Mouse (Mus musculus) kidney, embryonic 16.5 days (tissue): ENCODE data around the gene Ndufb5. TPM values are rescaled to one million over a fixed set of nuclear protein-coding genes. Genes with fewer than 3 reads are reported as not detected.
A peak's percentile ranks its signal among the peaks of the same experiment; 100 is the strongest.

ENCODE experiments used
- ATAC-seq: fragments of 200-750 bp; cut with Nextera tagmentation; 2 replicates; pipeline ENCODE4 v1.8.0; 2017; ENCODE audit warnings: moderate TSS enrichment; ENCODE audit not compliant: low FRiP score, low TSS enrichment
- H3K27ac ChIP-seq: fragments of 300-500 bp; sonication (generic); 2 replicates; pipeline ENCODE4 v1.5.1; 2014; ENCODE audit warnings: low read length
- H3K27me3 ChIP-seq: fragments of 300-500 bp; sonication (generic); 2 replicates; pipeline ENCODE4 v1.6.1; 2014; ENCODE audit warnings: low read length, control low read depth, mixed read lengths; ENCODE audit not compliant: insufficient read depth
- H3K36me3 ChIP-seq: fragments of 300-500 bp; sonication (generic); 2 replicates; pipeline ENCODE4 v1.6.1; 2014; ENCODE audit warnings: low read length, control low read depth, mixed read lengths; ENCODE audit not compliant: insufficient read depth
- H3K4me1 ChIP-seq: fragments of 300-500 bp; sonication (generic); 2 replicates; pipeline ENCODE4 v1.6.1; 2014; ENCODE audit warnings: low read length, control low read depth, mixed read lengths; ENCODE audit not compliant: insufficient read depth
- H3K4me2 ChIP-seq: fragments of 300-500 bp; sonication (generic); replicated peaks from 2 replicates; pipeline ENCODE4 v1.6.1; 2014; ENCODE audit warnings: low read depth, low read length
- H3K4me3 ChIP-seq: fragments of 300-500 bp; sonication (generic); 2 replicates; pipeline ENCODE4 v1.5.1; 2014; ENCODE audit warnings: mild to moderate bottlenecking, low read length
- H3K9ac ChIP-seq: fragments of 300-500 bp; sonication (generic); replicated peaks from 2 replicates; pipeline ENCODE4 v1.6.1; 2014; ENCODE audit warnings: low read length
- H3K9me3 ChIP-seq: fragments of 300-500 bp; sonication (generic); 2 replicates; pipeline ENCODE4 v1.6.1; 2016; ENCODE audit warnings: low read length, control low read depth
- WGBS: fragments of 180-500 bp; shearing (Covaris S2); extraction: QIAGEN DNeasy Blood & Tissue Kit; methylation state at CpG from one replicate; pipeline ENCODE4 v1.1.7; 2014; 5-methylcytosine and 5-hydroxymethylcytosine counted together
- polyA plus RNA-seq: library from polyadenylated mRNA; unstranded; fragments of >200 nt; fragmentation: Nextera tagmentation; extraction: Ambion mirVana; gene quantifications from 2 replicates; pipeline ENCODE4 v1.2.1, GENCODE M21; 2015

Gene Ndufb5
- 325 and 353 TPM in 2 replicates for polyA plus RNA-seq

DNA sequence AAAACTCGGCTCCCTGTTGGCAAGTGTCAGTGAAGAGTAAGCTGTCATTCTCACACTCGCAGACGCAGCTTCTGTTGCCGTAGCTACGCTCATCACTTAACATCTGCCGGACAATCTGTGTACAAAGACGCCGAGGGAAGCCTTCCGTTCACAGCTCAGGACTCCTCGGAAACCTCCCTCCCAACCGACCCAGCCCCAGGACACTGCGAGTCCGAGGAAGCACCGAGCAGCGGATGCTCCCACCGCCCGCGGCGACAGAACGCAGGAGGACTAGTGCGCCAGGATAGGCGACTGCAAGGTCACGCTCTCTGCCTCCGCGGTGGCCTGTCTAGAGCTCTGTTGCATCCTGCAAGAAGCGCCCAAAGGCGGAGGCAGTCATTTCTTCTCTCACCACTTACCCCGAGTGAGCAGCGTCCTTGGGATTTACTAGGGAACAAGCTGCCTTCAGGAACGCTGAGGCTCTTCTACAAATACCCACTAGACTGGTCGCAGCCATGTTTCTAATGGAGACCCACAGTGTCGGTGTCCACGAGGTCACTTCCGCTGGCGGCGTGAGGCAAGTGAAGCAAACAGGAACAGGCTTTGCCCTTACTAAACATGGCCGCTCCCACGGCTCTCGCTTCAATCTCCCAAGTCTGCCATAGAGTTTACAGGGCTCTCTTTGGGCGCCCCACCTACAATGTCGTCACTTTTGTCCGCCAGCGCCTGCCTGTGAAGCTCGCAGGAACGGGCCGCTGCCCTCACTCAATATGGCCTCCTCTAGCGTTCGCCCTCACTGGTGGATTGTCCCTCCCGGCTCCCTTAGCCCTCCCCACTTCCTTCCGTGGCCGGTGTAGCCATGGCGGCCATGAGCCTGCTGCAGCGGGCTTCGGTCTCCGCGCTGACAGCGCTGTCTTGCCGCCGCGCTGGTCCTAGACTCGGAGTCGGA lies at the start of gene Ndufb5:
Gene Ndufb5 (plus strand): TSS at position 747 of the 928 bp plus-strand sequence.
- Histone ChIP-seq H3K9me3 (no peaks in the 10 kb centered on the region), H3K36me3 (peaks cover 17% of the 10 kb centered on the region), H3K27me3 (no peaks in the 10 kb centered on the region), H3K4me2 (peak within 1 kb of the TSS; percentile 89), H3K4me1 (peaks cover 23% of the 10 kb centered on the region), H3K4me3 (peak within 1 kb of the TSS; percentile 98), H3K9ac (peak within 1 kb of the TSS; percentile 92), H3K27ac (peak within 1 kb of the TSS; percentile 82)
- ATAC-seq, result peak; percentile 96
- WGBS, result under 1% methylated on average over 62 of the region's 62 CpGs

DNA sequence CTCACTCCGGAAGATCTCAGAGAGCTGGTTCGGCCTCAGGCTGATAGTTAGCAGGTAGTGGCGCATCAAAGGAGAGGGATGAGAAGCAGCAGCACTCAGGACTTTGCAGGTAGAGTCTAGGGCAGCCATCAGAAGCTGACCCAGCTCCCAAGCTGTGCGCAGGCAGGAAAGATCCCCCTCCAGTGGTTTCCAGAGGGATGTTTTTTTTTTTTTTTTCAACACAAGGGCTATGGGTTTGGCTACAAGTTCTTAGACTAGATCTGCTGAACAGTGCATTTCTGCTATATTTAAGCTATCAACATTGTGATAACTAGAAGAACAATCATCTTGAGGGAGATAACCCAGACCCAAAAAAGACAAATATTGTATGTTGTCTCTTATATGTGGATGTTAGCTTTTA lies 49.6 kb upstream of the Ndufb5 start:
- WGBS, result 21% methylated on average over 4 of the region's 4 CpGs
- no peak overlapping the region for H3K4me2 ChIP-seq
- H3K27me3 ChIP-seq, result no peaks in the 10 kb centered on the region
- no peak for ATAC-seq
- no peaks in the 10 kb centered on the region for H3K9me3 ChIP-seq
- H3K4me1 ChIP-seq, result no peaks in the 10 kb centered on the region
- no peaks in the 10 kb centered on the region for H3K36me3 ChIP-seq
- no peak overlapping the region for H3K4me3 ChIP-seq
- no peak overlapping the region for H3K9ac ChIP-seq
- H3K27ac ChIP-seq, result no peak overlapping the region

DNA sequence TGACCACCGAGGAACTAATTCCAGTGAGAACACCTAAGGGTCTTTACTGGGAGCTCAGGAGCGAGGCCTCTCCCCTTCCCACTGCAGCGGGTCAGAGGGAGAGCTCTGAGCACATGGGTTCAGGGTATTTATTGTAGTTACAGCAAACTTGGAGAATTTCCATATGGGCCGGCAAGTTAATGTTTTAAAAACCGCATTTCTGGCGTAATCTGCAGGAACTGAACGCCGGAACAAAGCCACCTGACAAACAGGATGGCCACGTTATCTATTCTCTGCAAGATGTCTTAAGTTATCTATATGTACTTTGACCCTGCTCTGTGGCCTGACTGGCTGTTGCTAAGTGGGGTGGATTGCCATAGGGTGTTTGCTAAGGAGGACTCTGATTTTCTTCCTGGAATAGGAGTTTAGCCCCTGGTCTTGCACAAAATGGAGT lies 47.2 kb upstream of the Ndufb5 start:
- Histone ChIP-seq H3K4me1 (no peaks in the 10 kb centered on the region), H3K27ac (no peak overlapping the region), H3K27me3 (no peaks in the 10 kb centered on the region), H3K4me3 (no peak overlapping the region), H3K9ac (no peak overlapping the region), H3K4me2 (no peak overlapping the region), H3K9me3 (no peaks in the 10 kb centered on the region), H3K36me3 (no peaks in the 10 kb centered on the region)
- 78% methylated on average over 9 of the region's 9 CpGs for WGBS
- no peak for ATAC-seq

DNA sequence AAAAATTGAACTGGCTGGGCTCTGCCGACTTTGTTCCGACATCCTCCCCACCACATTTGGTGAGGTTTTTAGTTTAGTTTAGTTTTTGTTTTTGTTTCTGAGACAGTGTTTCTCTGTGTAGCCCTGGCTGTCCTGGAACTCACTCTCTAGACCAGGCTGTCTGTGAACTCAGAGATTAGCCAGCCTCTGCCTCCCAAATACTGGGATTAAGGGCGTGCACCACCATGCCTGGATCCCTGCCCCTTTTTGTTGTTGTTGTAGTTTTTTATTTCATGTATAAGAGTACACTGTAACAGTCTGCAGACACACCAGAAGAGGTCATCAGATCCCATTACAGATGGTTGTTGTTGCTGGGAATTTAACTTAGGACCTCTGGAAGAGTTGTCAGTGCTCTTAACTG lies 46.8 kb upstream of the Ndufb5 start:
- Histone ChIP-seq H3K9me3 (no peaks in the 10 kb centered on the region), H3K4me2 (no peak overlapping the region), H3K27ac (no peak overlapping the region), H3K4me3 (no peak overlapping the region), H3K27me3 (no peaks in the 10 kb centered on the region), H3K4me1 (no peaks in the 10 kb centered on the region), H3K36me3 (no peaks in the 10 kb centered on the region), H3K9ac (no peak overlapping the region)
- ATAC-seq, result no peak
- 90% methylated on average over 3 of the region's 3 CpGs for WGBS

DNA sequence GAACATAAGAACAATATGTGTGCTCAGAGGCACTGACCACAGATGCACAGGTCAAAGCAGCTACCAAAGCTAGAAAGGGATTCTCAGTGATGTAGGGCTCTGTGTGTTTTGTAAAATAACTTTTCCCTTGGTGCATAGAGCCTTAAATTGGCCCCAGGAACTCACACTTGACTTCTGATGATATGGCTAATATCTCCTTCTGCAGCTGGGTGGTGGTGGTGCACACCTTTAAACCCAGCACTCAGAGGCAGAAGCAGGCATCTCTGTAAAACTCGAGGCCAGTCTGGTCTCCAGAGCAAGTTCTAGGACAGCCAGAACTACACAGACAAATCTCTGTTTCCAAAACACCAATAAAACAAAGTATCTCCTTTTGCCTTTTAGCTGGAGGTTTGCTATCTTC lies 45.9 kb upstream of the Ndufb5 start:
- Histone ChIP-seq H3K27me3 (no peaks in the 10 kb centered on the region), H3K4me1 (no peaks in the 10 kb centered on the region), H3K27ac (no peak overlapping the region), H3K9ac (no peak overlapping the region), H3K36me3 (no peaks in the 10 kb centered on the region), H3K4me3 (no peak overlapping the region), H3K4me2 (no peak overlapping the region), H3K9me3 (no peaks in the 10 kb centered on the region)
- 68% methylated on average over 1 of the region's 1 CpGs for WGBS
- ATAC-seq, result no peak

DNA sequence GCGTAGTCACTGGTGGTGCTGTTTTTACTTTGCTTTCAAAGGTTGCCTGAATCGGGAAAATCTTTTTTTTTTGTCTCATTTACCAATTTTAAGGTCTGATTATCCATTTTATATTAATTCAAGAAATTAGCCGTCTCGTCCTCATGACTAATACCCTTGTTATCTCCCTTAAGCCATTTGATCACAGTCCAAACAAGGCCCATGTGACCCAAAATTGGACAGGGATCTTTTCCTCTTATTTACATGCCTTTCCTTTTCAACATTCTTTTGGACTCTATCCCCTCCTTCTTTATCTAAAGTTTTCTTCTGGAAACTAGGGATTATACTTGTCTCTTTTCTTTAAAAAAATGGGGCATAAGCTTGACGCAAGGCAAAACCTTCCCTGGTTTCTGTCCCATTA lies 44.9 kb upstream of the Ndufb5 start:
- no peaks in the 10 kb centered on the region for H3K9me3 ChIP-seq
- no peaks in the 10 kb centered on the region for H3K36me3 ChIP-seq
- H3K9ac ChIP-seq, result no peak overlapping the region
- no peak overlapping the region for H3K4me3 ChIP-seq
- 74% methylated on average over 5 of the region's 5 CpGs for WGBS
- H3K27ac ChIP-seq, result no peak overlapping the region
- no peaks in the 10 kb centered on the region for H3K27me3 ChIP-seq
- no peak overlapping the region for H3K4me2 ChIP-seq
- no peak for ATAC-seq
- H3K4me1 ChIP-seq, result no peaks in the 10 kb centered on the region

DNA sequence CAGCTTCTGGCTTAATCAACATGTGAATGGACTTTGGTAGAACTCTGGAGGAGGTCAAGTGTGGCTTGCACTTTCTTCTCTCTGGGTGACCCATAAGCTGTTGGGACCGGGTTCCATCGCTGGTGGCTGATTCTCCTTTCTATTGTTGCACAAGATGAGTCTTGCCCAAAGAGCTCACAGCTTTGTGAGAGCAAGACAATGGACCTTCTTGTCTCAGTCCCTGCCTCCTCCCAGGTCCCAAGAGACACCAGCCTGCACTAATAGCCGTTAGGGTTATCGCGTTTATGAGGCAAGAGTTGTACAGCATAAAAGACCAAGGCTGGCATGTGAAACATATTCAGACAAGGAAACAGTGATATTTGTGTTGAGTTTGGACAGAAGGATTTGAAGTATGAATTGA lies 42.6 kb upstream of the Ndufb5 start:
- H3K4me3 ChIP-seq, result no peak overlapping the region
- no peak overlapping the region for H3K27ac ChIP-seq
- no peak for ATAC-seq
- no peaks in the 10 kb centered on the region for H3K4me1 ChIP-seq
- H3K9ac ChIP-seq, result no peak overlapping the region
- no peak overlapping the region for H3K4me2 ChIP-seq
- no peaks in the 10 kb centered on the region for H3K27me3 ChIP-seq
- H3K36me3 ChIP-seq, result no peaks in the 10 kb centered on the region
- 72% methylated on average over 5 of the region's 5 CpGs for WGBS
- no peaks in the 10 kb centered on the region for H3K9me3 ChIP-seq

DNA sequence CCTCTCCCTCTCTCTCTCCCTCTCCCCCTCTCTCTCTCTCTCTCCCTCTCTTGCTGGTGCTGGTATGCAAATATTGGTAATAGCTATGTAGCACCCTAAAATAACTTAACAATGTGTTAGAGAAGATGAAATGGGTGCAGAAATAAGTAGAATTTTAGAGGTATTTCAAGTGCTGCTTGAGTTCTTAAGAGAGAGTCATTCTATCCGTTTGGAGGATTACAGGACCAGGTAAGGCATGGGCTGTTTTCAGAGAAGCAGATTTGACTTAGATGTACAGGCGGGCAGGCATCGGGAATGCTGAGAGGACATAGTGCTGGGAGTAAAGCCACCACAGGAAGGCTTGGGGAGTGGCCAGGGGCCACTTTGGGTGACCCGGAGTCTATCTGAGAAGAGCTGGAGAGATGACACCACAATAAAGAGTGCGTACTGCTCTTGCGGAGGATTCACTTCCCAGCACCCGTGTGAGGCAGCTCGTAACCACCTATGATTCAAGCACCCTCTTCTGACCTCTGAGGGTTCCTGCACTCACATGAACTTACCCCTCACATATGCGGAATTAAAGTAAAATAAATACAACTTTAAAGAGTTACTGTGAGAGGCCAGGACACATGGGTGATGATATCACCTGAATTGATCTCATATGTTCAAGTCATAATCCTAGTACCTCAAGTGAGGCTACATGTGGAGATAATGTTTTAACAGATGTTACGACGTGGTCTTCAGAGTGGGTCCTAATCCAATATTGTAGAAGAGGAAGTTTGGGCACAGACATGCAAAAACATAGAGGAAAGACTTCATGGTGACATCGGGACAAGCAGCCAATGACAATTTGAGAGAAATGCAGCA lies 41.8 kb upstream of the Ndufb5 start:
- no peaks in the 10 kb centered on the region for H3K9me3 ChIP-seq
- no peak overlapping the region for H3K9ac ChIP-seq
- no peaks in the 10 kb centered on the region for H3K27me3 ChIP-seq
- ATAC-seq, result no peak
- H3K27ac ChIP-seq, result no peak overlapping the region
- H3K4me2 ChIP-seq, result no peak overlapping the region
- WGBS, result 58% methylated on average over 12 of the region's 12 CpGs
- no peaks in the 10 kb centered on the region for H3K36me3 ChIP-seq
- H3K4me1 ChIP-seq, result no peaks in the 10 kb centered on the region
- H3K4me3 ChIP-seq, result no peak overlapping the region

DNA sequence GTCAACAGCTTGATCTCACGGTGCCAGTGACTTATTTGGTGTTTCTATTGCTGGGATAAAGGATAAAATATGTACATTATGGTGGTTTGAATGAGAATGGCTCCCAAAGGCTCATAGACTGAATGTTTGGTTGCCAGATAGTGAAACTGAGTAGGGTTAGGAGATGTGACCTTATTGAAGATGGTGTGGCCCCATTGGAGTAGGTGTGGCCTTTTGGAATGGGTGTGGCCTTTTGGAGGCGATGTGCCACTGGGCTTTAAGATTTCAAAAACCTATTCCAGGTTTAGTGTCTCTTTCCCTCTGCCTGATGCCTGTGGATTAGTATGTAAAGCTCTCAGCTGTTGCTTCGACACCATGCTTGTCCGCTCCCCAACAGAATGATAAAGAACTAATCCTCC lies 41.2 kb upstream of the Ndufb5 start:
- no peaks in the 10 kb centered on the region for H3K36me3 ChIP-seq
- WGBS, result 87% methylated on average over 4 of the region's 4 CpGs
- H3K9me3 ChIP-seq, result no peaks in the 10 kb centered on the region
- no peak overlapping the region for H3K9ac ChIP-seq
- no peak overlapping the region for H3K27ac ChIP-seq
- ATAC-seq, result no peak
- H3K27me3 ChIP-seq, result no peaks in the 10 kb centered on the region
- no peak overlapping the region for H3K4me3 ChIP-seq
- H3K4me2 ChIP-seq, result no peak overlapping the region
- no peaks in the 10 kb centered on the region for H3K4me1 ChIP-seq
